Mouse (Mus musculus) central nervous system, embryonic 18 days (tissue): ENCODE results near the gene Plppr4. TPM values are rescaled to one million over a fixed set of nuclear protein-coding genes. Genes with fewer than 3 reads are reported as not detected.

Experiments used
- polyA plus RNA-seq: library from polyadenylated mRNA; depleted of rRNA; stranded (reverse); fragments of >200 nt; gene quantifications from 2 replicates; pipeline ENCODE4 v1.2.3, GENCODE M21; 2012; rRNA removed

Plppr4 gene
- polyA plus RNA-seq = 32.9 and 40.6 TPM in 2 replicates

DNA sequence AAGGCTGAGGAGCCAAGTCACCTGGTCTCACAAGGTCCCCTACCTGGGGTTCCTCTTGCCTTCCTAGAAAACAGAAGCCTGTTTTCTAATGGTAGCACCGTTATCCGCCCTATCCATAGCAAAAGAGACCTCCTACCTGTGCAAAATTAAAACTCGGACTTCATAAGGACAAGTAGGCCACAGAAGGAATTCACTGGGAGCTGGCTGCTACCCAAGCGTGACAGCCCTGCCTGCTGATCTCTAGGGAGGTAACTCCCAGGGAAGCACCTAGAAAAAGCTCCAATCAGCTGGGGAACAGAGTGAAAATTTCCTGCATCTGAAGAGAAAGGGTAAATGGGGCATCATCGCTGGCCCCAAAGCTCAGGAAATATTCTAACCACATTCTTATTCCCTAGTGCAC is at the start of gene Plppr4:
Gene Plppr4, minus strand, starts transcription at position 349 of the 400 bp plus-strand sequence.

Other genes with a start within 250 kb of the Plppr4 start
- gene Plppr5, start 214.0 kb upstream of the Plppr4 start, polyA plus RNA-seq = 9.7 and 12.4 TPM in 2 replicates